Mouse (Mus musculus): ENCODE measurements around the gene Tbc1d16.

Gene Tbc1d16

GRCm38 (mm10) chr11:119237007-119237406 lies 8.7 kb upstream of the Tbc1d16 start:
- no peak for DNase-seq (ENCODE audit: low read depth, low spot score)

DNA sequence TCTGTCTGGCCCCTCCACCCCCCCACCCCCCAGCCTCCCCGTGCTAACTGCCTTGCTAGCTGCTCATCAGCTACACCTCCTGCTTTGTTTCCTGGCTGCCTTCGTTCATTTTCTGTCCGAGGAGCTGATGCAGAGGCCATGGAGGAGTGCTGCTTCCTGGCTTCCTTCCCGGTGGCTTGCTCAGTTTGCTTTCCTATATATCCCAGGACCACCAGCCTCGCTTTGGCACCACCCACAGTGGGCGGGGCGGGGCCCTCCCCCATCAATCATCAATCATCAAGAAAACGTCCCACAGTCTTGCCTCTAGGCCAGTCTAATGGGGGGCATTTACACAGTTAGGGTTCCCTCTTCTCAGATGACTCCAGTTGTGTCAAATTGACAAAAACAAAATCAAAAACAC lies 8.1 kb upstream of the Tbc1d16 start:
- no peak for DNase-seq (ENCODE audit: low read depth, low spot score)

DNA sequence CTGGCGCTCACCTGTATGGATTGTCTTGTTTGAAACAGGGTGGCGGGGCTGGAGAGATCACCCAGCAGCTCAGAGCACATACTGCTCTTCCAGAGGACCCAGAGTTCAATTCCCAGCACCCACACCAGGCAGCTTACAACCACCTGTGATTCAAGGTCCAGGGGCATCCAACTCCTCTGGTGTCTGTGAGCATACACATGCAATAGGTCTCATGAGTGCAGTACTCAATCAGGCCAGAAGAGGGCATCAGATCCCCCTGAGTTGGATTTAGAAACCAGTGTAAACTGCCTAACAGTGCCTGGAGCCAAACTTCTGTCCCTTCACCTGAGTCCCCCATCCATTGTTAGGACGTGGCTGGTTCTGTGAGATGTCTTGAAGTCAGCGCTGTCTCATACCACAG lies 7.3 kb upstream of the Tbc1d16 start:
- DNase-seq (ENCODE audit: low read depth, low spot score): peak; percentile 72

DNA sequence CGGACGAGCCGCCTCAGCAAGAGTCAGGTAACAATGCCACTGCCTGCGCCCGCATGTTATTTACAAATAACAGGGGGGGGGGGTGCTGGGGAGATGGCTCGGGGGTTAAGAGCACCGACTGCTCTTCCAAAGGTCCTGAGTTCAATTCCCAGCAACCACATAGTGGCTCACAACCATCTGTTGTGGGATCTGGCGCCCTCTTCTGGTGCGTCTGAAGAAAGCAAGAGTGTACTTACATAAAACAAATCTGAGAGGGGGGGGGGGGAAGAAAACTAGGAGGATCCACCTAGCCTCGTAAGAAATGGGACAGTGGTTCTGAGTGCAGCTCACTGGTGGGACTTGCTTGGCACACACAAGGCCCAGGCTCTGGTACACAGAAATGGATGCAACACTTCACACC lies 6.5 kb upstream of the Tbc1d16 start:
- DNase-seq (ENCODE audit: low read depth, low spot score): no peak

GRCm38 (mm10) chr11:119228846-119229626 lies 737 bp upstream of the Tbc1d16 start:
- peak; percentile 88 for DNase-seq (ENCODE audit: low read depth, low spot score)

GRCm38 (mm10) chr11:119227591-119227990 lies 708 bp downstream of the Tbc1d16 start:
- DNase-seq (ENCODE audit: low read depth, low spot score): no peak

GRCm38 (mm10) chr11:119225634-119226033 lies 2.7 kb downstream of the Tbc1d16 start:
- no peak for DNase-seq (ENCODE audit: low read depth, low spot score)

DNA sequence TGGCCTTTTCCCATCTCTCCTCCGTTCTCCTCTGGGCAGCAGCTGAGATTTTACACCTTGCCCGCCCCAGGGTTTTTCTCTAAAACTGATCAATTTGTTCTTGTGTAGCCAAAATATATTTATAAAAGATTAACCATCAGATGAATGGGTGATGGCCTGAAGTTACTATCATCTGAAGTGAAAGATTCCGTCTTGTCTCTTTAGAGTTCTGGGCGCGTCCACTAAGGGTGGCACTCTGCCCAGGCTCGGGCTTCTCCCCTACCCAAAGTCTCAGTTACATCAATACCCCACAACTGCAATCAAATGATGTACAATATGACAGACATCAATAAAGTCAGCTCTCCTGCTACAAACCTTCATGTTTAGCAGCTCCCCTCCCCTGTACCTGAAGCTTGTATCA lies 3.4 kb downstream of the Tbc1d16 start:
- DNase-seq (ENCODE audit: low read depth, low spot score): no peak

- DNase-seq (ENCODE audit: low read depth, low spot score): no peak
These were observed 5.0 kb downstream of the Tbc1d16 start for GRCm38 (mm10) chr11:119223124-119223890.

GRCm38 (mm10) chr11:119221812-119222510 lies 6.3 kb downstream of the Tbc1d16 start:
- no peak for DNase-seq (ENCODE audit: low read depth, low spot score)

DNA sequence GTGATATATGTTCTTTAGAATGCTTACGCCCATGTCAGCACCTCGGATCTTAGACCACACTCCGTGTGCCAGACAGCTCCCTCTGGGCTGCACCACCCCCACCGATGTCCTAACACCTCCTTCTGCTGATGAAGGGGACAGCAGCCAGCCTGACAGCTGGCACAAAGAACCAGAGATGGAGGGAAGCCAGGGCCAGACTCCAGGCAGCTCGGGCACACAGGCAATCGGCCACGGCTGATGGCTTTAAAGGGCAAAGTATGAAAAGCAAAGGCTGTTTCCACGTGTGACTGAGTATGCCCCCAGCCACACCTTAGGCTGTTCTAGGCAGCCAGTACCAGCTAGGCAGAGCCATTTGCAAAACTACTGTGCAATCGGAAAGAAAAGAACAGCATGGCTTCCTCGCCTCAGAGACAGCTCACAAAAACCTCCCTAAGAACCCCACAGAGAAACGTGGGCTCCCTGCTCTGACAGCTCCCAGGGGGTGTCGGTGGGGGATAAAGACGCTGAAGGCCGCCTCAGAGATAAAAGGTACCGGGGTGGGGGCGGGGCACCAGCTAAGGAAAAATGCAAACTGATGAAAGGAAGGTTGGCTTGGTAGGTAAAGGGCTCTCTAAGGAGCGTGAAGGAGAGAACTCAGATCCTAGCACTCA lies 8.4 kb downstream of the Tbc1d16 start:
- no peak for DNase-seq (ENCODE audit: low read depth, low spot score)

GRCm38 (mm10) chr11:119217861-119218260 lies 10.4 kb downstream of the Tbc1d16 start:
- DNase-seq (ENCODE audit: low read depth, low spot score): no peak

GRCm38 (mm10) chr11:119215905-119216507 lies 12.3 kb downstream of the Tbc1d16 start:
- no peak for DNase-seq (ENCODE audit: low read depth, low spot score)

DNA sequence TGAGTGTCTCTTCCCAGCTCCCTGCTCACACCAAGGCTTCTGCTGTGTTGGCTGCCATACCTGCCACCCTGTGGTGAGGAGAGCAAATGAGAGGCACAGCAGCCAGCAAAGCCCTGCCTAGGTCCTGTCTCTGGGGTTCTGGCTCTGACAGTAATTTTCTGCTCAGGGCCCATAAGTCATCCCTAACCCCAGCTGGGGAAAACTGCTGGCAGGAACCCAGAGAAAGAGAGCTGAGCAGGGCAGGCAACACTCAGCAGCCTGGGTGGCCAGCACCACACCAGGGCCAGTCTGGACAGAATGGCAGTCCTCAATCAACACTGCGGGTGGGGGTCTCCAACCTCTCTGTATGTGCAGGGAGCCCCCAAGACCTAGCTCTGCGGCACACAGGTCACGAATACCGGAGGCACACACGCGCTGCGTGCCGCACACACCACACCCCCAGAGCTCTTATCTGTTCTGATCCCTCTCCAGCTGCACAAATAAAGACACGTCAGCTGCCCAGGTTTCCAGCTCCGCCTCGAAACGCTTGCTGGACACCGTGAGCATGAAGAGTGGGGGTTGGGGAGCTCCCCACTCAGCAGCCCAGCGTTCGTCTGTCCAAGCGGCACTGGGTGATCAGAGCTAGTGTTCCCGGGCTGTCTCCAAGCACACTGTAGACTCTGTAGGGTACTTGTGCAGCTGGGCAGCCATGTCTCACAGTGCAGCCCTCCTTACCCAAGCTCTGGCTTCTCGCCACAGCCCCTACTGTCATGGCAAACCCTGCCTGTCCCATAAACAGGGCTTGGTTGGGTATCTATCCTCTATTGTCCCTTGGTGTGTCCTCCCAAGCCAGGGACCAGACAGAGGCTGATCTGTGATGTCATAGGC lies 13.0 kb downstream of the Tbc1d16 start:
- no peak for DNase-seq (ENCODE audit: low read depth, low spot score)

- DNase-seq (ENCODE audit: low read depth, low spot score): no peak
These were observed 15.0 kb downstream of the Tbc1d16 start for GRCm38 (mm10) chr11:119213166-119213885.

DNA sequence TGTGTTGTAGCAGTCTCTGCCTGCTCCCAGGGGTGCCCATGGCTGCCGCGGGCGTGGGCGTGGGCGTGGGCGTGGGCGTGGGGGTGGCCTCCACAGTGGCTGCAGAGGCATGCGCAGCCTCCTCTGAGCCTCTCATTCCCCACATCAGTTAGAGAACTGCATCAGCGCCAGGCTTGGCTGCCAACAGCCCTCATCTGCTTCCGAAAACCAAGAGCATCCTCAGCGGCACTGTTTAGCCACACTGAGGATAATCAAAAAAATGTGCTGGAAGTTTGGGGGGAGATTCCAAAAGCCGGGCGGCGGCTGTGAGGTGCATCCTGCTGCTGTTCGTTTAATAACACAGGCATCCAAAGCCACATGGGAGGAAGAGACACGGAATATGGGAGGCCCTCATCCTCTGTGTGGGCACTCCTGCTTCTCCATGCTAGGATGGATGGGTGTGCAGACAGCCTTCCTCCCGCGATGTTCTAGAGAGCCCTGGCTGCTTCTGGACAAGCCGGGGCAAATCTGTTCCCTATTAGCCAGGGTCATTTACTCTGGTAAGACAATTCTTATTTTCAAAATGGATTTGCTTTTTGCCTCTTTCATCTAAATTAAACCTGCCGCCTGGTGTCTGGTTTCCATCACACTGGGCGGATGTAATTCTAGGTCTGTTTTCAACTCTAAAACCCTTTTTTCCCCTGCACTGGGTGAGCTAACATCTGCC lies 16.5 kb downstream of the Tbc1d16 start:
- no peak for DNase-seq (ENCODE audit: low read depth, low spot score)

DNA sequence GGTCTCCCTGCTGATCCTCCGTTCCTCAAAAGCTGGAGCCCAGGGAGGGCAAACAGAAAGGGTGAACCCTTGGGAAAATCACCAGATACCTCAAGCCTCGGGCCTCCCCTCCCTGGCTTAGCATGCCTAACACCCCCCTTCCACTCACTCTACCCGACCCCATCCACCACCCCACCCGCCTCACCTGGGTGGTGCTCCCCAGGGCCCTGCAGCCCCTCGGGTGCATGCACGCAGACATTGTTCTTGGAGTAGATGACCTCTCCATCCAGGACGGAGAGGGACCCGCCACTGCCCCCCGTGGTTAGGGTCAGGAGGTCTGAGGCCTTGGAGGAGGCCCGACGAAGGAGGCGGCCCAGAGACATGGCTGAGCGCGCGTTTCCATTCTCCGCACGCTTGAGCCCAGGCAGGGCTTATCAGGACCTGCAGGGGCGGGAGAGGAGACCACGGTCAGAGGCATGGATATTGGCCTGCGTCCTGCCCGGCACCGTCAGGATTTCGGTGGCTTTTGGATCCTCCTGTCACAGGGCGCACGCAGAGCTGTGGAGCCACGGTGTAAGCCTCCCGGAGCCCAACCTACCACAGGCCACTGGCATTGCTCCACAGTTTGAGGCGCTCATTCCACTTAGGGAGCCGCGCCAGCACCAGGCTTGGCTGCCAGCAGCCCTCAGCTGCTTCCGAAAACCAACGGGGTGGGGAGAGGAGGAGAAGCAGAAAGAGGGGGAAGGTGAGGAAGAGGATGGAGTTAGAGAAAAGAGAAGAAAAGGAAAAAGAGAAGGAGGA lies 17.8 kb downstream of the Tbc1d16 start:
- DNase-seq (ENCODE audit: low read depth, low spot score): no peak

DNA sequence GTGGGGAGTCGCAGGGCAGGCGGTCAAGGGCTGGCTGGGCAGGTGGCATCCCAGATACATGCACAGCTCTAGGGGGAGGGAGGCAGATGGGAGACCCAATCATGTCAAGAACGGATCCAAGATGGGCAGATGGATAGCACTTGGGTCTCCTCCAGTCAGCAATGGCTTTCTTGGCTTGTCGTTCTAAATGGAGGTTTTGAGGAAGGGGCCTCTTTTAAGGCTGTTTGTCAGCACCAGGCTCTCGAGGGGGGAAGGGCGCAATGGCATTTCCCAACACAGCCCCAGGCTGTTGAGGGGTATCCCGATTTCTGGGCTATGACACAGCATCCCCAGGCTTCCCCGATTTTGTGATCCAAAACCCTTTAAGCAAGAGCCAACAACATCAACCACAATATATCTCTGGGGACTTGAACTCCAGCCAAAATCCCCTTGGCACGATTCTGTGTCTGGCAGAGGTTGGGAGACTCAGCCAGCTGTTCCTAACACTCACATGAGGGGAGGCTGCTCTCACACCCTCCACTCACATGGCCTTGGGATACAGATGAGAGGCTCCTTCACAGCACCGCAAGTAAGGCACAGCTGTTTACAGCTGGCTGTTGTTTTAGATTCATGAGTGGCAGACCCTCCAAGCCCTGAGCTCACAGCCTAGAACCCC lies 18.8 kb downstream of the Tbc1d16 start:
- DNase-seq (ENCODE audit: low read depth, low spot score): no peak

Data from CD4-positive helper T cell, adult 2 months (primary cell).